Mouse (Mus musculus) hindlimb bud, embryonic 11.5 days (tissue): ENCODE results near the gene Cd2bp2.
"Not testable (repeated sequence)": the region's sequence is repeated elsewhere in the genome, so short reads cannot be mapped to it uniquely, and the experiment has no call there.

Experiments
- DNase-seq: peaks from one replicate; pipeline ENCODE4 v3.0.0-alpha.2; 2012; ENCODE audit warnings: low read depth, low spot score; ENCODE audit errors: extremely low spot score

The Cd2bp2 gene

DNA sequence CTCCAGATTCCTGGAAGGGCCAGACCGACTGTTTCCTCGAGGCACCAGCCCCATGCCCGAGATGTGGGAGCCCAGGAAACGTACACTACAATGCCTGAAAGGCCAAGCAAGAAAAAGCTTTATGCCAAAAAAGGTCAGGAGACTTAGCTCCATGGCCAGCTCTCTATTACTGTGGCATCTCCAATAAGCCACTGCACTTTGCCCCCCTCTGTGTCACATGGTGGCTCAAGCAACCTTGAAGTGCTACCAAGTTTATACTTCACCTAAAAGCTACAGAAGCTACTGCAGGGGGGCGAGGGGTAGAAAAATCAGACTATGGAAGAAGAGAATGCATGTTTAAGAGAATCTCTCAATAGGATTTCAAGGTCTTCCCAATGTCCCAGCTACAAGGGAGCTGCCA, 2.9 kb downstream of the Cd2bp2 start:
- no peak for DNase-seq

DNA sequence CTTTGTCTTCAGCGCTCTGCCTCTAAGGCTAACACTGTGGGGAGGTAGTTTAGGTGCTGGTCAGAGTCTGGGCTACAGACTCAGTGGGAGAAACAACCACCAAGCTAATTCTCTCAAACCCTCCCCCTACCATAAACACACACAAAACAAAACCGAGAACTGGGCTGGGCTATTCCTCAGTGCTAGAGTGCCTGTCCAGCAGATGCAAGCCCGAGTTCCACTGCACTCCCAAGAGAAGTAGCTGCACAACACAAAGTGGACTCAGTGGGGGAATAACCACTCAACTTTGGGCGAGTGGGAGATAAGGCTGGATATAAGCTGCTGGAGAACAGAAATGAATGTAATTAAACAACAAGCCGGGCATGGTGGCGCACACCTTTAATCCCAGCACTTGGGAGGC, 5.2 kb downstream of the Cd2bp2 start:
- no peak for DNase-seq

DNA sequence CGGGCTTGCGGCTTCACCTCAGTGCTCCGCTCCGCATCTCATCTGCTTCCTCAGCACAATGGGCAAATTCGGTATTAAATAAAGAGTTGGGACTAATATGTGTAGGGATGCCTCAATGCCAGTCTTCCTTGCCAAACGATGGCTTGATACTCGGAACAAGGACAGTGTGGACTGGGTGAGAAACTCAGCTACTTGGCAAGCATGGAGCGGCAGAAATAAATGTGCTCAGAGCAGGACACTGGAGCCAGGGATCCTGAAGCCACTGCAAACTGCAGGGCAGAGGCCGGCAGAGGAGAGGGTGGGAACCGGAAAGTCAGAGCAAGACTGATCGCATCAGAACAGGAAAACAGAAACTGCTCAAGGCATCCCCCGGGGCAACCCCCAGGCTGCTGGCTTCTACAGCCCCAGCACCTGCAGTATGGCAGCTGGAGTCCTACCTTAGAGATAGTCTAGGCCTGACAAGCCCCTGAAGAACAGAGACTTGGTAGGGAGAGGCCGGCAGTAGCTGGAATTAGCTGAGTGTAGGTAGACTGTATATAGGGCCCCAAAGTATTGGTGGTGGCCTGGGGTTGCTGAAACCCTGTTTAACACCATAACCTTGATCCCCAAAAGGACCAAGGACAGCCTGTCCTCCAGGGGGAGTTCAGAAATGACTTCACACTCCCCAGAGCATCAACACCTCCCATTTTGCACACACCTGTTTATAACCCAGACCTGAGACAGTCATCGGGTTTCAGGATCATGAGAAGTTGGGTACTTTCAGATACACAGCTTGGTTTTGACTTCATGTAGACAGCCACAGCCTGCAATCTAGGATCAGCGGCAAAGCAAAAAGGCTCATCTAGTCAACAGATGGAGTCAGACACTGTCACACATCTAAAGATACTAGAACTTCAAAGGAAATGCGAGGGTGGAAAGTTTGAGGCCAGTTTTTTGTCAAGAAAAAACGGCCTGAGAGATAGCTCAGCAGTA, 7.3 kb downstream of the Cd2bp2 start:
- DNase-seq, result no peak

DNA sequence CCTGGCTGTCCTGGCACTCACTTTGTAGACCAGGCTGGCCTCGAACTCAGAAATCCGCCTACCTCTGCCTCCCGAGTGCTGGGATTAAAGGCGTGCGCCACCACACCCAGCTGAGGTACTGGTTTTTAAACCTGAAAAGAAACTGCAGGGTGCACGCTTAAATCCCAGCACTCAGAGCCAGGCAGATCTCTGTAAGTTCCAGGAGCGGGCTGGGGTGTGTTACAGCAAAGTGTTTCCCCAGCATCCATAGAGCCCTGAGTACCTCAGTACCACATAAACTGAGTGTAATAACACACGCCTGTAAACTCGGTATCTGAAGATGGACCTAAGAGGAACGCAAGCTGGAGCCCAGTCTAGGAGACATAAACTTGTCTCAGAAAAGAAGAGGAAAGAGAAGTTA, 8.5 kb downstream of the Cd2bp2 start:
- DNase-seq, result no peak

DNA sequence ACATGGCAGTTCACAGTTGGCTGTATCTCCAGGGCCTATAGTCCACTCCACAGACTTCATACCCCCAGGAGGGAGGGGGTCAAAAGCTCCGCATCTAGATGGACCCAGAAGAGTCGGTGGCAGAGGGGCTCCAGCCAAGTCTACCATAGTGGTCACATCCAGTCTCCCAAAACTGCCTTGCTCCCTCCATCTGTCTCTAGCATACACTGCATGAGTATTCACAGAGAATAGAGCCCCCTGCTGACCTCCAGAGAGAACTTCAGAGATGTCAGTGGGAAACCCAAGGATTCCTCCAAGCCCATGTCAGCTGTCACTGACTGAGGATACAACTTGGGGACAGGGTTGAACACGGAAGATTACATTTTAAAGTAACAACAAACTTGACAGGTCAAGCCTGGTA, 10.2 kb downstream of the Cd2bp2 start:
- no peak for DNase-seq

DNA sequence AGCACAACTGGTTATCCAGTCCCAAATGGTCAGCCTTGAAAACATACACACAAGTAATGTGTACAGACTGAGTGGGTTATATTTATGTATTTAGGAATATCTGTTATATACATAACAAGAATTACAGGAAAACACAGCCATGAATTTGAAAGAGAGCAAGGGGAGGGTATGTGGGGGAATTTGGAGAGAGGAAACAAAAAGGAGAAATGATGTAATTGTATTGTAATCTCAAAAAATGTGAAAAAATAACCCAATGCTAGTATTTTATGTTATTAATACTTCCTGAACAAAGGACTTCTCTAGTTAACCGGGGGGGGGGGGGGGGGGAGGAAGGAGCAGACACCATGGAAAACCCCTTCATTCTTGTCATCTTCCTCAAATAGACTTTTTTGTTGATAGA, 11.1 kb downstream of the Cd2bp2 start:
- DNase-seq, result no peak

DNA sequence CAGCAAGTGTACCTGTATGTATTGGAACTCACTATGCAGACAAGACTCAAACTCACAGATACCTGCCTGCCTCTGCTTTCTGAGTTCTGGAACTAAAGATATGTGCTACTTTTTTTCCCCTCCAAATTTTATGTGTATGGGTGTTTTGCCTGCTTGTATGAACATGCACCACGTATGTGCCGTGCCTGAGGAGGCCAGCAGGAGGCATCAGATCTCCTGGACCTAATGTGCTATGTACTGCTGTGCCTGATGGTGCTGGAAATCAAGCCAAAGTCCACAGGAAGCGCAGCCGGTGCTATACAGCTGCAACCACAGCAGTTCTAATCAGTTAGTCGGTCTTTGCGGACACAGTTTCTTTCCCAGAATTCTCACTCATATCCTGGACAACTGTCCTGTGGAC, 12.0 kb downstream of the Cd2bp2 start:
- DNase-seq, result no peak

DNA sequence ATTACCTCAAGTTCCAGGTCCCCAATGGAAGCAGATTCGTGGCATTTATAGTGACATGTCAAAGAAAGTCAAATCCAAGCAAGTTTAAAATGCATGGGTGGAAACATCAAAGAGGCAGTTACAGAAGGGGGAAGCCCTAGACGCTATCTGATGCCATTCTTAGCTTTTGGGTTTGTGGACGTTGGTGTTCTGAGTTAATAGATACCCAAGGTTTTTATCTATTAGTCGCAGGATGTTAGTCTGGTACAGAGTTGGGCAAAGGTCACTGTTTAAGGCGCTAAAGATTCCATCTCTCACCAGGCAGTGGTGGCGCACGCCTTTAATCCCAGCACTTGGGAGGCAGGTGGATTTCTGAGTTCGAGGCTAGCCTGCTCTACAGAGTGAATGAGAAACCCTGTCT, 12.5 kb downstream of the Cd2bp2 start:
- no peak for DNase-seq

DNA sequence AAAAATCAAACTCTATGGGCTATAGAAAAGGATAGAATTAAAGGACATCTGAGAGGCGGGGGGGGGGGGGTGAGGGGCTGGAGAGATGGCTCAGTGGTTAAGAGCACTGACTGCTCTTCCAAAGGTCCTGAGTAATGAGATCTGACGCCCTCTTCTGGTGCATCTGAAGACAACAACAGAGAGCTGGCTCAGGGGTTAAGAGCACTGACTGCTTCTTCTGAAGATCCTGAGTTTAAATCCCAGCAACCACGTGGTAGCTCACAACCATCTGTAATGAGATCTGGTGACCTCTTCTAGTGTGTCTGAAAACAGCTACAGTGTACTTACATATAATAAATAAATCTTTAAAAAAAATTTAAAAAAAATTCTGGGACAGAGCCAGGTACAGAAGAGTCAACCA, 14.1 kb downstream of the Cd2bp2 start:
- DNase-seq, result not testable (repeated sequence)

DNA sequence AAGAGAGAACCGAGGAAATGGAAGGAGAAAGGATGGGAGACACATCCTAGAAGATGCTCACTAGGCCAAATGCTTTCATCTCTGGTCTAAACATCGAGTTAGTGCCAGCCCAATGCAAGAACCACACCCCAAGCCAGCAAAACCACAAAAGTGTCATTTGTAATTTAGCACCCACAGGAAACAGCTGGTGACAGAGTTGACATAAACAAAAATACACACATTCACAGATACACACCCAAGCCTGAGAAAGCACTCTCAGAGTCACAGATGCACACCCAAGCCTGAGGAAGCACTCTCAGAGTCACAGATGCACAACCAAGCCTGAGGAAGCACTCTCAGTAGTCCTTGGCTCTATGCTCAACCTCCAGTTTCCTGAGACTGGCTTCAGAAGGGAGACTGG, 15.1 kb downstream of the Cd2bp2 start:
- DNase-seq, result no peak

DNA sequence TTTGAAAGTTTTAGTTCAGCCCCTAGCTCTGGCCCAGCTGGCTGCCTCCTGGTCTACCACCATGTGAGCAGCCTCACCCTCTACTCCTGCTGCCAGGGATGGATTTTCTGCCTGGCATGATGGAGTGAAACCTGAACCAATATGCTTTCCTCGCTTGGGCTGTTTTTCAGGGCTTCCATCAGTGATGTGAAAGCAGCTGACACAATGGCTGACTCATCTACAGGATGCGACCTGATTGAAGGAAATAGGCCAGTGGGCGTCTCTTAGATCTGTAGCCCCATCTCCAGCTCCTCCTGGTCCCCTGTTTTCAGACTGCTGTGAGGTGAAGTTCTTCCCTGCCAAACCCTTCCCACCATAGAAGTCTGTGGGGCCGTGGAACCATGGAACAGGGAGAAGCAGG, 18.9 kb downstream of the Cd2bp2 start:
- no peak for DNase-seq

DNA sequence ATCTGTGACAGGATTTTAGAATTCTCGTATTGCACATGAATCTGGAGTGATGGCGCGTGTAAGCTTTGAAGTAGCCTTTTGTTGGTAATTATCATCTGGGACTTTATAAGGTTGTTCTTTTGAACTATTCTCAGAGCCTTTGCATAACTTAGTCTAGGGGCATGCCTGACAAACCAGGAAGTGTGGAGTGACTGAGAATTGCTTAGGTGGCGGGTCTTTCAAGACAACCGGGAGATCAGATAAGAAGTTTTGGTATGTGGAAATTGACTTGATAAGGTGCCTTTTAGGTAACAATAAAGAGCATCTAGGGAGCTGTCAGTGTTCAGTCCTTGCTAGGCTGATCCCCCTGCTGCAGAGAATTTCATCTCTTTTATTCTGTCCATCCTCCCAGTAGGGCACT, 29.3 kb downstream of the Cd2bp2 start:
- DNase-seq, result no peak

DNA sequence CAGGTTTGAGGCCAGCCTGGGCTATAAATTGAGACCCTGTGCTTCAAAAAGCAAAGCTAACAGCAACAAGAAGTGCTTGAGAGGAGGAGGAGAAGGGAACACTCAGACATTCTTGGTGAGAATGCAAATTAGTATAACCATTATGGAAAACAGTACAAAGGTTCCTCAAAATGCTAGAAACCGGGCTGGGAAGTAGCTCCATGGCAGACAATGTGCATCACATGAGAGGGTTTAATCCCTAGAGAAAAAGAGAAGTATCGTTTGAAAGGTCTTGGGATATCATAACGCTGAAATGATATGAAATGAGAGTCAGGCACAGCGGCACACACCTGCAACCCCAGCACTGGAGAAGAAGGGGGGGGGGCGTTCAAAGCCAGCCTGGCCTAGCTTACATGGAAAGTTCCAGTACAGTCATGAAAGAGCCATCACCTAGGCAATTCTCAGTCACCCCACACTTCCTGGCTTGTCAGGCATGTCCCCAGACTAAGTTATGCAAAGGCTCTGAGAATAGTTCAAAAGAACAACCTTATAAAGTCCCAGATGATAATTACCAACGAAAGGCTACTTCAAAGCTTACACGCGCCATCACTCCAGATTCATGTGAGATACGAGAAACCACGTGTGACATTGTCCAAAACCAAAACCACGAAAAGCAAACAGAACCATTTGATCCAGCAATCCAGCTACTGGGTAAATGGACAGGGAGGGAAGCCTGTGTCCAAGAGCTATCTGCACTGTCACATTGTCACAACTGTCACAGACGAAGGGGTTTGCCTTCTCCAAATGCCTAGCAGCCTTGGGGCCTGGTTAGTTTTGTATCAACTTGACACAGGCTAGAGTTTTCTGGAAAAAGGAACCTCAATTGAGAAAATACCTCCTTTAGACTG, 30.0 kb downstream of the Cd2bp2 start:
- no peak for DNase-seq

DNA sequence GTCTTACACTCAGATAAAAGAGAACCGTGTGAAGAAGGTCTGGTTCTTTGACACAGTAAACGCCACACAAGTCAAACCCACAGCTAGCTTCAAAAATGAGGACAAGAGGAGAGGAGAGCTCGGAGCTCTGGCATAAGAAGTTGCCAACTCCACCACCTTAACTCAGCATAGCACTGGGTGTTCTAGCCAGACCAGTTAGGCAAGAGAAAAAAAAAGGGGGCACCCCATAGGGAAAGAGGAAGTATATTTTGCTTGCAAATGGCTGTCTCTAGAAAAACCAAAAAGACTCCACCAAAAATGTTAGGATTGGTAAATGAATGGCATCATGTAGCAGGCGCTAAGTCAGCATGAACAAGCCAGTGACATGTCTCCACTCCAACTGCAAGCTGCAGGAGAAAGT, 31.8 kb downstream of the Cd2bp2 start:
- no peak for DNase-seq

DNA sequence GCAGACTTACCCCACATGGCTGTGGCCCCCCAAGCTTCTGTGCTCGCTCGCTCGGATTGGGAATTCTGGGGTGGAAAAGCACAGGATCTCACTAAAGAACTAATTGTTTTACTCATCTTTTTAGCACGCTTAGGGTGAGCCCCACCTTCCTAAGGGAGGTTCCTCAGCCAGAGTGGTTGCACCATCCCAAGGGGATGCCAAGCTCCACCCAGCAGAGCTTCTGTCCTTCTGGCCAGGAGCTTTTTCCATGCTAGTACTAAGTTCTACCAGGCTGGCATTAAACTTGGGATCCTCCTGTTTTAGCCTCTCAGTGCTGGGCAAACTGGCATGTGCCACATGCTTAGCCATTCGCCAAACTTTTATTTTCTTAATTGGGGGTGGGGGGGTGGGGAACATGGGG, 33.3 kb downstream of the Cd2bp2 start:
- DNase-seq, result no peak

DNA sequence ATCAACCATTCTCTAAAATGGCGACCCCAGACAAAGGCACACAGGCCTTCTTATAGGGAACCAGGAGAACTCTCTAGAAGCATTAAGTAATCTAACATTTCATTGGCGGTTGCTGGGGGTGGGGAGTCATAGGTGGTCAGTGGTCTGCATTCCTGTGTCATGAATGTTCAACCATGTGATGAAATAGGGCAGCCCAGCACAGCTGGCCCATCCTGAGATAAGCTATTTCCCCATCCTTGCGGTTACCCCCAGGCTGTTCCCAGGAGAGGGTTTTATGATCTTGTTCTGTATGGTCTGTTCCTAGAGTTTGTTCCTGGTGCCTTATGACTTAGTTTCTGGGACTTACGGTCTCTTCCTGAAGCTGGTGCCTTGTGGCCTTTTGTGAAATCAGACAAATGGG, 38.3 kb downstream of the Cd2bp2 start:
- DNase-seq, result no peak

DNA sequence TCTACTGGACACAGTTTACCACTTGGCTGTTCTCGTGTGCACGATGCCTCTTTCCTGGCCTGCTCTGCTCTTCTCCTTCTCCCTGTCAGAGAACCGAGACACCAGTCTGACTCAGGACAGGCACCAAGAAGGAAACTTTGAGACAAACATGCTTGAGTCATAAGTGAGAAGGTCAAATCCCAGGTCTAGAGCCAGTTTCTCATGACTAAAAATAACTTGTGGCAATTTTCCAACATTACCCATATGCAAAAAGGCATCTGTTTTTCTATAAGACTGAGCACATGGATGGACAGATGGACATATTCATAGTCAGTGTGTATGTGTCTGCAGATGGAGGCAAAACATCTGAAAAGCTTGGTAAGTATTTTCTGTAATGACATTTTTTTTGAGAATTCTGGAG, 42.4 kb downstream of the Cd2bp2 start:
- no peak for DNase-seq

DNA sequence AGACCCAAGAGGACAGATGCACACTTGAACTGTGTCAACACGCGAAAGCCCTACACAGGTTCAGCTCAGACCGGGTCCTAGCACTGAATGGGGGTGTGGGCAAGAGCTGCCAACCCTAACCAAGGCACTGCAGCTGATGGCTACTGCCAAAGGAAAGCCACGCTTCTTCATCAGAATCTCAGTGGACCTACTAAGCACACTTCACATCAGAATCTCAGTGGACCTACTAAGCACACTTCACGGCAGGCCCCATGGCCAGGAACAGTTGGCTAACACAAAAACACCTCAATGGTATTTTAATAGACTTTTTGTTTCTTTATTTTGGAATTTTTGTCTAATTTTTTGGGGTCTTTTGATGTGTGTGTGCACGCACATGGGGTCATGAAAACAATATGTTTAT, 43.4 kb downstream of the Cd2bp2 start:
- no peak for DNase-seq

DNA sequence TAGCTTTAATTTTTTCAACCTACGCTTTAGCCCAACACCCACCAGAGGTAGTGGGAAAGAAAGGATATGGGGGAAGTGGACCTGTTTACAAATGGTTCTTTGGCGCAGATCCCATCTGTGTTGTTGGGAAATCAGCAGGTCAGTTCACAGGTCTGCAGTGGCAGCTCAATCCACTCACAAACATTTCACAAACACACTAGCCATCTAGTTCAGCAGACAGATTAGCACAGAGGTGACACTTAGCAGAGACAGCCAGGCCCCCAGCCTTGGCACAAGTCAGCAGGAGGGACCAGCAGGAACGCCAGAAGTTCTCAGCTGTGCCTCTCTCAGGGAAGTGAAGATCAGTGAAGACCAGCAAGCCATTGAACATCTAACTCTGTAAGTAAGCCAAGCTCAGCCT, 47.9 kb downstream of the Cd2bp2 start:
- DNase-seq, result no peak

DNA sequence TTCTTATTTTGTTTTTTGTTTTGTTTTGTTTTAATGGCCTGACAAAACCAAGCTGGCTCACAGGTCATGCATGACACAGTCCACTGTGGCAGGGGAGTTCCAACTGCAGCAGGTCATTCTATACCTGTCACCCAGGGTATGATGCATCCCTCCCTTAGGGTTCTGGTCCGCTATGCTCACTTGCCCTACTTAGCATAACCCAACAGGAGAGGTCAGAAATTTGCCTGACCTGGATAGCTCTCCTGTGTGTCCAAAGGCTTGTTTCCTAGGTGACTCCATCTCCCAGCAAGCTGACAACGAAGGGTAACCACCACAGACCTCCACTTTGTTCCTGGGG, 49.6 kb downstream of the Cd2bp2 start:
- DNase-seq, result no peak

DNA sequence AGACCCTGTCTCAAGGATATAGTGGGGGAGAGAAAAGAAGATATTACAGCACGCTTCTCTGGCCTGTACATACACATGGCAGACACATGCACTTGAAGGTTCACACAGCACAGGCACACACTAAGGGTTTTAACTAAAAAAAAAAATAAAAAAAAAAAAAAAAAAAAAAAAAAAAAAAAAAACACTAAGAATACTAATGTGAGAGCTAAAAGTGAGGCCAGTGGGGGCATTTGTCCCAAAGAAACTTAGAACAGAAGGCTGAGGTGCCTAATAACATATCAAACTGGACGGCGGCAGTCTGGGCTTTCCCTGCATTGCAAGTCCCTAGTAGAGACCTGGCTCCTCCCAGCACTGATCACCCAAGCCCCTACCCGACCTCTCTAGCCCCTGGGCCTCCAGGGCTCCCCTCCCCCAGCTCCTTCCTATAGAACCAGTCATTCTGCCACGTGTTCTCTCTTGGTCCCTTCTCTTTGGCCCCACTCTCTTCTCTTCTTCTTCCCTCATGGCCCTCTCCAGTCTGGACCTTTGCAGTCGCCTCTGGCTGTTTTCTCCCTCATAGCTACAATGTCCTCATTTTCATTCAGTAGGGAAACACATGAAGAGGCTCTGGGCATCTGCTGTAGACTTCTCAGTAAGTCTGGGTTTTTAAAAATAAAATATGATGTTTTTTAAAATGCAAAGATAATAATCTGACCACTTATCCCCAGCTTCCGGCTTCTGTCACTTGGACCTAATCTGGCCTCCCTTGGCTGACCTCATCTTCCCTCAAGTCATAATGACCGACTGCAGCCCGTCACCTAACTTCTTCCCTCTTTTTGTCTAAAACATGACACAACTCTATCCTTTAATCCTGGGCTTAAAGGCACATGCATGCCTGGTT, 50.2 kb downstream of the Cd2bp2 start:
- DNase-seq, result no peak
